Mouse (Mus musculus): ENCODE results near the gene Dnal1. TPM values are rescaled to one million over a fixed set of nuclear protein-coding genes. Genes with fewer than 3 reads are reported as not detected.

Gene Dnal1
- total RNA-seq, 2 experiments from 2014 or later = 7.0 to 7.3 TPM

DNA sequence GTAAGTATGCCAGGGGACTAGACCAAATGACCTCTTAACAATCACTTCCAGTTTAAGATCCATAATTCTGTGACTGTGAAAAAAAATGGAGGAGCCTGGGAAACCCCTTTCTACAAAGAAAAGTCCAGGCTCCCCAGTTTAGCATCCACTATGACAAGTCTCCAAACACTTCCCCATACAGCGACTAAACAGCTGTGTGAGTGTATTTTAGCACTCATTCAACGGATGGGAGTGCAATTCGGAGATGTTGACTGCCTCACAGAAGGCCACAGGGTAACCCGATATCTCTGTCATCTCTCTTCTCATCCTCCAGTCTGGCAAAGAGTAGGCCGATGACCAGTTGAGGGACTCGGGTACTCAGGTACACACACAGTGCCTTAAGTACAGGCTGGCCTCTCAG is 81.0 kb downstream of the Dnal1 start:
- DNase-seq = no peak
- intact Hi-C loops (cut with DNase I; ENCODE audit: low total_unique reads) = no loop called here

Other genes with a start within 250 kb of the Dnal1 start
- gene Numb, start 192.4 kb upstream of the Dnal1 start, total RNA-seq (2021) = 10 to 100 TPM; 16.4 to 16.7 TPM
- gene Riox1, start 163.8 kb upstream of the Dnal1 start, total RNA-seq (2021) = 1 to 10 TPM; 3.3 to 3.7 TPM
- gene Heatr4, start 129.5 kb upstream of the Dnal1 start, total RNA-seq (2021) = not detected
- gene Acot2, start 126.5 kb upstream of the Dnal1 start, total RNA-seq (2021) = 10 to 100 TPM; 12.8 to 20.2 TPM
- gene Acot1, start 104.9 kb upstream of the Dnal1 start, total RNA-seq (2021) = 1 to 10 TPM; 5.7 to 8.0 TPM
- gene Acot4, start 76.0 kb upstream of the Dnal1 start, total RNA-seq (2021) = under 1 TPM; 0.16 to 0.27 TPM
- not detected for gene Gm49366, start 75.4 kb upstream of the Dnal1 start, total RNA-seq (2021)
- gene Acot3, start 62.2 kb upstream of the Dnal1 start, total RNA-seq (2021) = not detected
- gene Acot5, start 45.0 kb upstream of the Dnal1 start, total RNA-seq (2021) = under 1 TPM in 1 of 2 experiments, not detected in 1; 0.14 TPM
- 1 to 10 TPM; 2.4 to 2.6 TPM for gene Acot6, start 13.7 kb upstream of the Dnal1 start, total RNA-seq (2021)
- gene Pnma1, start 34.1 kb downstream of the Dnal1 start, total RNA-seq (2021) = under 1 TPM; 0.23 to 0.24 TPM
- gene Elmsan1, start 104.5 kb downstream of the Dnal1 start, total RNA-seq (2021) = 10 to 100 TPM; 10.8 to 11.2 TPM
- 10 to 100 TPM; 64.0 to 68.9 TPM for gene Ptgr2, start 170.9 kb downstream of the Dnal1 start, total RNA-seq (2021)
- gene Zfp410, start 202.5 kb downstream of the Dnal1 start, total RNA-seq (2021) = 10 to 100 TPM; 15.3 to 17.4 TPM
- gene Coq6, start 247.3 kb downstream of the Dnal1 start, total RNA-seq (2021) = 10 to 100 TPM; 31.5 to 37.0 TPM
- under 1 TPM; 0.47 to 0.49 TPM for gene Fam161b, start 247.5 kb downstream of the Dnal1 start, total RNA-seq (2021)

Data from gastrocnemius, postnatal 14 days (tissue).